Mouse (Mus musculus): ENCODE results near the gene Bin2.

DNA sequence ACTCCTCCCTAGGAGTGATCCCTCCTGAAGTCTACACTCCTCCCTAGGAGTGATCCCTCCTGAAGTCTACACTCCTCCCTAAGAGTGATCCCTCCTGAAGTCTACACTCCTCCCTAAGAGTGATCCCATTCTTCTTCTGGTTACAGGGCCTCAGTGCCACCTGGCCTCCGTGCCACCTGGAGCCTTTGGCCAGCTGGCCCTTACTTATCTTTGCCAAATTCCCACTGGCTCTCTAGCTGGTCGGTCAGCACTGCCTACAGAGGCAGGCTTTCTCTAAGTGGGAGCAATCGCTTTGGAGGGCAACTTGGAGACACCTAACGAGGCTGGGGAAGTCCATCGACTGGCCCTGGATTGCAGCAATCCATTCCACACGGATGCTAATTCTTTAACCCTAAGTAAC lies 23.2 kb downstream of the Bin2 start:
- no peak for TF ChIP-seq CHD2 (IDR thresholded peaks at IDR 0.05; ENCODE audit: low read depth, low read length)
- no peak for TF ChIP-seq ZNF384 (IDR thresholded peaks at IDR 0.05; ENCODE audit: low read depth, low read length)
- TF ChIP-seq MAFK (IDR thresholded peaks at IDR 0.05; ENCODE audit: insufficient read depth, low read depth, low read length): no peak
- TF ChIP-seq HCFC1 (IDR thresholded peaks at IDR 0.05; ENCODE audit: borderline replicate concordance, insufficient read depth, low read length): no peak
- no peak for TF ChIP-seq ZC3H11A (IDR thresholded peaks at IDR 0.05; ENCODE audit: borderline replicate concordance, low read depth, low read length)

Data from ES-E14 (cell line).